1 mouse cellular context compared by ENCODE assay signal in the genomic region with DNA sequence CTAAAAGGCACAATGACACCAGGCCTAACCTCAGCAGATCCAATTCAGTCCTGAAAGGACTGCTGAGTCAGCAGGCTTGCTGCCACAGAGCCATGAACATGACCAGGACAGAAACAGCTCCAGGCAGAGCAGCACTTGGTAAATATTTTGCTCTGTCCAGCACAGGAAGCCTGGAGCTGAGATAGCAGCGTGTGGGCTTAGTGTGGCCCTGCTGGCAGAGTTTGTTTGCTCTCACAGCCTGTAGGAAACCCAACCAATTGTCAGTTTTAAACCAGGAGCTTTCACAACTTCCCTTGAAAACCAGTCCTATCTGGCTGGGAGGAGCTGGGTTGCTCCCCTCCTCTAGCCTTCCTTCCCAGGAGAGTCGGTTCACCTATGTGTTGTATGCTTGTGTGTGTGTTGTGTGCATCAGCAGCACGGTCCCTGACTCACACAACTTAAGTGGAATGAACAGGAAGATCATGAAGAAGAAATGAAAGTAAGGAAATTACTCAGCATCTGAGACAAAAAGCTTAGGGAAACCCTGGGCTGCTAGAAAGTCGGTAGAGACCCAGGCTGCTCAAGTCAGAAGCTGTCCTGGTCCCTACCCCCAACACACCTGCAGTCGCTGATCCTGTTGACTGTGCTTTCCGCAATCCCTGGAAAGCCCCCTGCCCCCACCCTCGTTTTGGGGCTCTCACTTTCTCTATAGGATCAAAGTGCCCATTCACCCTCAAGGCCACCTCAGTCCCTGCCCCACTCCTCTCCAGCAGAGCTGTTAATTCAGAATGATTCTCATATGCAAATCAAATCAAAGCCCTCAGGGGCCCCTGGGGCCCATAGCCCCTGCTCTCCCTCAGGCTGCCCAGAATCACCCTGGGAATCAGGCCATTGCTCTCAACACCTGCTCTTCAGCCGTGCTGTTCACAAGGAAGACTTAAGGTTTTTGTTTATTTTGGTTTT.
TF ChIP-seq lines count a peak whose summit lies in the region.

No protein-coding gene starts in this region.

TF ChIP-seq in MEL, 35 proteins besides CTCF, POLR2A, EP300 and RAD21 (continued from another document):
- TF ChIP-seq E2F4 (IDR thresholded peaks at IDR 0.05; ENCODE audit: borderline replicate concordance, low read depth, low read length) (no peak), MAFK (IDR thresholded peaks at IDR 0.05; ENCODE audit: borderline replicate concordance, low read depth, low read length) (0 out of 2 replicates have a peak, but pooled peaks have one; percentile 45), USF2 (IDR thresholded peaks at IDR 0.05; ENCODE audit: borderline replicate concordance in 1 of 2, insufficient read depth in 1 of 2, low read depth in 1 of 2, low read length in 2 of 2) (no peak), MAX (IDR thresholded peaks at IDR 0.05; ENCODE audit: low read length) (peak; percentile 65), NRF1 (IDR thresholded peaks at IDR 0.05; ENCODE audit: insufficient read depth, low read depth, low read length, poor library complexity, severe bottlenecking) (no peak), MYB (IDR thresholded peaks at IDR 0.05; ENCODE audit: low read depth, low read length) (no peak), UBTF (IDR thresholded peaks at IDR 0.05; ENCODE audit: borderline replicate concordance, insufficient read depth, low read depth, low read length) (no peak), CHD1 (IDR thresholded peaks at IDR 0.05; ENCODE audit: low read depth, low read length) (no peak), KAT2A (conservative IDR thresholded peaks at IDR 0.05; ENCODE audit: low read depth, low read length) (no peak), SIN3A (IDR thresholded peaks at IDR 0.05; ENCODE audit: low read length) (peak; percentile 94), NELFE (IDR thresholded peaks at IDR 0.05; ENCODE audit: low read depth, low read length) (no peak), ZKSCAN1 (IDR thresholded peaks at IDR 0.05; ENCODE audit: low read depth, low read length) (no peak), JUND (IDR thresholded peaks at IDR 0.05; ENCODE audit: low read depth, low read length) (no peak), USF1 (IDR thresholded peaks at IDR 0.05; ENCODE audit: low read depth, low read length) (no peak), MEF2A (IDR thresholded peaks at IDR 0.05; ENCODE audit: extremely low read depth, insufficient replicate concordance, low read depth, low read length, poor library complexity, severe bottlenecking) (no peak), GATA1 (IDR thresholded peaks at IDR 0.05; ENCODE audit: low read depth, low read length) (peak; percentile 47), TAL1 (IDR thresholded peaks at IDR 0.05; ENCODE audit: low read length) (peak; percentile 60; the same call in 1 of the 2 replicates), ZNF384 (IDR thresholded peaks at IDR 0.05; ENCODE audit: low read depth, low read length) (no peak), TBP (IDR thresholded peaks at IDR 0.05; ENCODE audit: low read depth, low read length) (peak; percentile 48; the same call in 1 of the 2 replicates), BHLHE40 (IDR thresholded peaks at IDR 0.05; ENCODE audit: borderline replicate concordance, low read depth, low read length) (no peak), SMC3 (IDR thresholded peaks at IDR 0.05; ENCODE audit: low read depth, low read length) (no peak), MAZ (IDR thresholded peaks at IDR 0.05; ENCODE audit: low read depth, low read length) (no peak), ETS1 (IDR thresholded peaks at IDR 0.05; ENCODE audit: low read depth, low read length) (0 out of 2 replicates have a peak, but pooled peaks have one; percentile 46)
